7 mouse cellular contexts compared by ENCODE assay signal in the genomic region with DNA sequence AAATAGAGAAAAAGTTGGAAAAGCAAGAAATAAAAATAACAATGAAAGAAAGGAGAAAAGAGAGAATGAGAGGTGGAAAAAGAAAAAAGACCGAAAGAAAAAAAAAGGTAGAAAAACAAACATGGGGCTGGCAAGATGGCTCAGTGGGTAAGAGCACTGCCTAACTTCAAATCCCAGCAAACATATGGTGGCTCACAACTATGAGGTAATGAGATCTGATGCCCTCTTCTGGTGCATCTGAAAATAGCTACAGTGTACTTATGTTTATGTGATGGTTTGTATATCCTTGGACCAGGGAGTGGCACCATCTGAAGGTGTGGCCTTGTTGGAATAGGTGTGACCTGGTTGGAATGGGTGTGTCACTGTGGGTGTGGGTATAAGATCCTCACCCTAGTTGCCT.
DNase-seq lines count a peak whose midpoint lies in the region; ATAC-seq and TF ChIP-seq lines count a peak whose summit lies in the region.
"Not testable (repeated sequence)": the region's sequence is repeated elsewhere in the genome, so short reads cannot be mapped to it uniquely, and the experiment has no call there.

No protein-coding gene starts in this region.

- H3K4me1 ChIP-seq in MEL (ENCODE audit: control insufficient read depth in 1 of 2, insufficient read depth in 2 of 2, low read length in 2 of 2); lung, postnatal 0 days (ENCODE audit: insufficient read depth, low read depth, low read length): not testable (repeated sequence)

- peak in 2 of 3 experiments; percentile 20 to 39; a peak in 4 of 6 replicates for TF ChIP-seq CTCF in MEL (IDR thresholded peaks at IDR 0.05 in 2 of 3, conservative IDR thresholded peaks at IDR 0.05 in 1 of 3; ENCODE audit: control insufficient read depth in 1 of 3, insufficient read depth in 1 of 3, low read depth in 2 of 3, low read length in 3 of 3, poor library complexity in 1 of 3, severe bottlenecking in 1 of 3)
- not testable (repeated sequence) for TF ChIP-seq CTCF in brain, embryonic 14.5 days (IDR thresholded peaks at IDR 0.05; ENCODE audit: borderline replicate concordance, extremely low read depth, insufficient read depth, insufficient read length)
- peak; percentile 31; the same call in 1 of the 2 replicates for TF ChIP-seq CTCF in lung, postnatal 0 days (IDR thresholded peaks at IDR 0.05)

- peak; percentile 54; the same call in 1 of the 2 replicates for ATAC-seq in erythroid progenitor cell, adult 5-6 weeks (replicated peaks; ENCODE audit: low FRiP score, poor library complexity, severe bottlenecking)
- ATAC-seq in lung, postnatal 0 days = not testable (repeated sequence)
- ATAC-seq in monocyte, adult 5-6 weeks (replicated peaks; ENCODE audit: insufficient number of reproducible peaks, low FRiP score, low TSS enrichment, poor library complexity, severe bottlenecking) = 0 out of 2 replicates have a peak, but pooled peaks have one; percentile 70

- DNase-seq in CD4-positive, CD25-positive, alpha-beta regulatory T cell, adult 2 months (ENCODE audit: low read depth, low spot score) = peak; percentile 14
- DNase-seq in MEL (ENCODE audit: low read depth, low spot score) = peak; percentile 65
- peak; percentile 9 for DNase-seq in brain, embryonic 14.5 days (ENCODE audit: low read depth)
- DNase-seq in kidney, adult 9 months = peak; percentile 9
- DNase-seq in lung, postnatal 0 days (ENCODE audit: low spot score) = not testable (repeated sequence)

- H3K27ac ChIP-seq in MEL (ENCODE audit: control insufficient read depth, low read depth, low read length); lung, postnatal 0 days (ENCODE audit: low read length): not testable (repeated sequence)

- not testable (repeated sequence) for H3K9ac ChIP-seq in MEL (ENCODE audit: control insufficient read depth, low read depth, low read length, poor library complexity, severe bottlenecking); lung, postnatal 0 days (replicated peaks; ENCODE audit: low read depth)

- 90% methylated on average over 1 of the region's 1 CpGs for WGBS in lung, postnatal 0 days

- TF ChIP-seq RAD21 in MEL (IDR thresholded peaks at IDR 0.05; ENCODE audit: low read depth, low read length) = not testable (repeated sequence)

- not testable (repeated sequence) for TF ChIP-seq POLR2A in MEL (IDR thresholded peaks at IDR 0.05; ENCODE audit: control insufficient read depth in 1 of 2, insufficient read depth in 1 of 2, low read depth in 1 of 2, low read length in 2 of 2, poor library complexity in 1 of 2); brain, embryonic 14.5 days (IDR thresholded peaks at IDR 0.05; ENCODE audit: borderline replicate concordance, extremely low read depth, insufficient read depth, insufficient read length, poor library complexity, severe bottlenecking)

- not testable (repeated sequence) for H3K4me3 ChIP-seq in MEL (ENCODE audit: control insufficient read depth in 1 of 2, insufficient read depth in 1 of 2, low read depth in 2 of 2, low read length in 2 of 2); lung, postnatal 0 days (ENCODE audit: low read depth, low read length)

- not testable (repeated sequence) for TF ChIP-seq EP300 in MEL (IDR thresholded peaks at IDR 0.05; ENCODE audit: low read depth in 1 of 2, low read length in 2 of 2); lung, postnatal 0 days (IDR thresholded peaks at IDR 0.05)

- H3K36me3 ChIP-seq in MEL (ENCODE audit: control insufficient read depth in 1 of 2, insufficient read depth in 2 of 2, low read length in 2 of 2); lung, postnatal 0 days (ENCODE audit: insufficient read depth, low read length): not testable (repeated sequence)

- H3K4me2 ChIP-seq in lung, postnatal 0 days (replicated peaks; ENCODE audit: low read depth, low read length) = not testable (repeated sequence)

- H3K9me3 ChIP-seq in MEL (replicated peaks; ENCODE audit: insufficient read depth, low read length); lung, postnatal 0 days (ENCODE audit: low read length): not testable (repeated sequence)

- H3K27me3 ChIP-seq in MEL (ENCODE audit: control insufficient read depth in 1 of 2, insufficient read depth in 2 of 2, low read length in 2 of 2); lung, postnatal 0 days (replicated peaks; ENCODE audit: insufficient read depth, low read length): not testable (repeated sequence)

- not testable (repeated sequence) for H3K79me2 ChIP-seq in MEL (ENCODE audit: control insufficient read depth, insufficient read depth, low read length, poor library complexity)

TF ChIP-seq in MEL, 35 proteins besides CTCF, POLR2A, EP300 and RAD21:
- peak; percentile 47 for TF ChIP-seq SMC3 (IDR thresholded peaks at IDR 0.05; ENCODE audit: low read depth, low read length)
